Mouse (Mus musculus) layer of hippocampus, adult 2 months (tissue): ENCODE results near the gene Uap1. TPM values are rescaled to one million over a fixed set of nuclear protein-coding genes. Genes with fewer than 3 reads are reported as not detected.
"Not testable (repeated sequence)": the region's sequence is repeated elsewhere in the genome, so short reads cannot be mapped to it uniquely, and the experiment has no call there.

Source experiments
- DNase-seq, 2 experiments: peaks; one replicate each; pipeline ENCODE4 v3.0.0; 2022; ENCODE audit warnings: low spot score in 2 of 2
- H3K27ac ChIP-seq: fragments of 200-600 bp; 2 replicates; pipeline ENCODE4 v1.8.1; 2022
- H3K4me3 ChIP-seq: fragments of 200-600 bp; 2 replicates; pipeline ENCODE4 v1.8.1; 2022; ENCODE audit warnings: mild to moderate bottlenecking
- CTCF ChIP-seq: fragments of 200-600 bp; conservative IDR thresholded peaks from 2 replicates; pipeline ENCODE4 v1.8.1; 2022; ENCODE audit warnings: antibody characterized with exemption, mild to moderate bottlenecking, moderate library complexity
- total RNA-seq, 2 experiments: library from RNA; stranded (reverse); gene quantifications; 2 replicates each; pipeline ENCODE4 v1.2.3; 2021

Gene Uap1
- total RNA-seq, 2 experiments from 2014 or later = 51.4 to 56.0 TPM

GRCm38 (mm10) chr1:170136351-170137009 is 38.3 kb downstream of the Uap1 start:
- DNase-seq = peak; percentile 73 to 74
- Histone ChIP-seq H3K4me3 (no peak overlapping the region), H3K27ac (no peak overlapping the region)
- peak; percentile 89 for TF ChIP-seq CTCF

GRCm38 (mm10) chr1:170134264-170134663 is 40.5 kb downstream of the Uap1 start:
- no peak for TF ChIP-seq CTCF
- no peak for DNase-seq
- no peak overlapping the region for H3K27ac ChIP-seq
- no peak overlapping the region for H3K4me3 ChIP-seq

GRCm38 (mm10) chr1:170130962-170131361 is 43.8 kb downstream of the Uap1 start:
- no peak for TF ChIP-seq CTCF
- DNase-seq = no peak
- H3K4me3 ChIP-seq = no peak overlapping the region
- H3K27ac ChIP-seq = no peak overlapping the region

- no peak for TF ChIP-seq CTCF
- no peak overlapping the region for H3K4me3 ChIP-seq
- H3K27ac ChIP-seq = no peak overlapping the region
- DNase-seq = no peak
Measured at GRCm38 (mm10) chr1:170124644-170125043, 50.1 kb downstream of the Uap1 start.

GRCm38 (mm10) chr1:170113616-170114015 is 61.1 kb downstream of the Uap1 start:
- no peak overlapping the region for H3K27ac ChIP-seq
- H3K4me3 ChIP-seq = no peak overlapping the region
- TF ChIP-seq CTCF = no peak
- no peak for DNase-seq

- no peak overlapping the region for H3K27ac ChIP-seq
- no peak for DNase-seq
- TF ChIP-seq CTCF = no peak
Measured at GRCm38 (mm10) chr1:170112261-170112660, 62.5 kb downstream of the Uap1 start.

GRCm38 (mm10) chr1:170111651-170112226 is 63.0 kb downstream of the Uap1 start:
- TF ChIP-seq CTCF = no peak
- Histone ChIP-seq H3K4me3 (no peak overlapping the region), H3K27ac (no peak overlapping the region)

More at GRCm38 (mm10) chr1:170112261-170112660, 62.5 kb downstream of the Uap1 start:
- no peak overlapping the region for H3K4me3 ChIP-seq

GRCm38 (mm10) chr1:170110516-170111332 is 64.0 kb downstream of the Uap1 start, which contains the start of gene Ddr2:
Gene Ddr2 (minus strand): TSS chr1:170110762.
- no peak for DNase-seq
- Histone ChIP-seq H3K4me3 (peak within 1 kb of the TSS; percentile 39), H3K27ac (peak within 1 kb of the TSS; percentile 12; the same call in 1 of the 2 replicates)
- TF ChIP-seq CTCF = no peak

More at GRCm38 (mm10) chr1:170111651-170112226, 63.0 kb downstream of the Uap1 start:
- DNase-seq = no peak

- DNase-seq = no peak
- Histone ChIP-seq H3K27ac (peak overlapping the region; percentile 12; the same call in 1 of the 2 replicates), H3K4me3 (peak overlapping the region; percentile 39)
- TF ChIP-seq CTCF = no peak
Measured at GRCm38 (mm10) chr1:170109776-170110515, 64.8 kb downstream of the Uap1 start.

GRCm38 (mm10) chr1:170102814-170103213 is 71.9 kb downstream of the Uap1 start:
- not testable (repeated sequence) for H3K27ac ChIP-seq, H3K4me3 ChIP-seq, DNase-seq

Other genes starting within 250 kb of the Uap1 start
- 10 to 100 TPM; 23.9 to 25.8 TPM for gene Ccdc190, start 246.3 kb downstream of the Uap1 start, total RNA-seq
- gene Hsd17b7, start 205.7 kb downstream of the Uap1 start, total RNA-seq = 10 to 100 TPM; 13.1 to 15.9 TPM
- gene Ddr2, start 64.2 kb downstream of the Uap1 start, total RNA-seq = 1 to 10 TPM; 4.7 to 5.0 TPM
- 100 to 1,000 TPM; 142 to 143 TPM for gene Uhmk1, start 40.4 kb upstream of the Uap1 start, total RNA-seq
- gene Sh2d1b2, start 57.8 kb upstream of the Uap1 start, total RNA-seq = not detected
- gene Sh2d1b1, start 102.4 kb upstream of the Uap1 start, total RNA-seq = not detected
- 1 to 10 TPM; 4.1 TPM for gene Gm7694, start 131.4 kb upstream of the Uap1 start, total RNA-seq
- gene Spata46, start 133.8 kb upstream of the Uap1 start, total RNA-seq = not detected